10 mouse cellular contexts compared by ENCODE assay signal in genomic region chr11:12859344-12859930, GRCm38 (mm10).
A peak's percentile ranks its signal among the peaks of the same experiment; 100 is the strongest.
DNase-seq lines count a peak whose midpoint lies in the region; ATAC-seq lines count a peak whose summit lies in the region.
"Had no signal": no experiment of that assay in that cellular context is flagged by ENCODE, and none has a peak within 500 bp of the region (broad histone marks: within the 10 kb centered on the region; RNA-seq: fewer than 3 reads in every experiment).

No protein-coding gene starts in this region.

- no peak overlapping the region for H3K9ac ChIP-seq in hindbrain, embryonic 11.5 days (ENCODE audit: low read depth, low read length)
- no peak overlapping the region for H3K9ac ChIP-seq in midbrain, embryonic 11.5 days (ENCODE audit: low read length)
- no peak overlapping the region for H3K9ac ChIP-seq in midbrain, embryonic 15.5 days
- no peak overlapping the region for H3K9ac ChIP-seq in hindbrain, embryonic 14.5 days
- no peak overlapping the region for H3K9ac ChIP-seq in neural tube, embryonic 14.5 days (replicated peaks; ENCODE audit: low read depth, low read length)

- no peak overlapping the region for H3K4me3 ChIP-seq in hindbrain, embryonic 11.5 days (ENCODE audit: low read depth, low read length)
- H3K4me3 ChIP-seq in hindbrain, embryonic 10.5 days = no peak overlapping the region
- no peak overlapping the region for H3K4me3 ChIP-seq in midbrain, embryonic 11.5 days (ENCODE audit: low read depth, low read length)
- no peak overlapping the region for H3K4me3 ChIP-seq in midbrain, embryonic 15.5 days
- no peak overlapping the region for H3K4me3 ChIP-seq in hindbrain, embryonic 14.5 days (replicated peaks; ENCODE audit: low read length)
- no peak overlapping the region for H3K4me3 ChIP-seq in neural tube, embryonic 14.5 days (ENCODE audit: low read depth, low read length)
- H3K4me3 ChIP-seq: myocyte had no signal

- H3K9me3 ChIP-seq in hindbrain, embryonic 11.5 days (ENCODE audit: control insufficient read depth, low read length) = no peaks in the 10 kb centered on the region
- H3K9me3 ChIP-seq in hindbrain, embryonic 10.5 days = no peaks in the 10 kb centered on the region
- peaks cover 2% of the 10 kb centered on the region; the same call in 1 of the 2 replicates for H3K9me3 ChIP-seq in midbrain, embryonic 11.5 days (ENCODE audit: control insufficient read depth, low read length)
- no peaks in the 10 kb centered on the region for H3K9me3 ChIP-seq in midbrain, embryonic 15.5 days
- no peaks in the 10 kb centered on the region for H3K9me3 ChIP-seq in hindbrain, embryonic 14.5 days (ENCODE audit: control insufficient read depth, low read length)
- no peaks in the 10 kb centered on the region for H3K9me3 ChIP-seq in neural tube, embryonic 14.5 days (ENCODE audit: control insufficient read depth, low read length)

- H3K36me3 ChIP-seq in hindbrain, embryonic 11.5 days (ENCODE audit: control insufficient read depth, insufficient read depth, low read length) = no peaks in the 10 kb centered on the region
- no peaks in the 10 kb centered on the region for H3K36me3 ChIP-seq in hindbrain, embryonic 10.5 days
- no peaks in the 10 kb centered on the region for H3K36me3 ChIP-seq in midbrain, embryonic 11.5 days (ENCODE audit: control insufficient read depth, insufficient read depth, low read length)
- no peaks in the 10 kb centered on the region for H3K36me3 ChIP-seq in midbrain, embryonic 15.5 days (replicated peaks)
- H3K36me3 ChIP-seq in hindbrain, embryonic 14.5 days (replicated peaks; ENCODE audit: control insufficient read depth, insufficient read depth) = no peaks in the 10 kb centered on the region
- no peaks in the 10 kb centered on the region for H3K36me3 ChIP-seq in neural tube, embryonic 14.5 days (ENCODE audit: control insufficient read depth, insufficient read depth, low read length)

- H3K27me3 ChIP-seq in hindbrain, embryonic 11.5 days (ENCODE audit: control insufficient read depth, insufficient read depth, low read length) = no peaks in the 10 kb centered on the region
- no peaks in the 10 kb centered on the region for H3K27me3 ChIP-seq in hindbrain, embryonic 10.5 days (ENCODE audit: insufficient read depth, poor library complexity, severe bottlenecking)
- H3K27me3 ChIP-seq in midbrain, embryonic 11.5 days (ENCODE audit: control insufficient read depth, insufficient read depth, low read length) = no peaks in the 10 kb centered on the region
- no peaks in the 10 kb centered on the region for H3K27me3 ChIP-seq in midbrain, embryonic 15.5 days (replicated peaks)
- H3K27me3 ChIP-seq in hindbrain, embryonic 14.5 days (ENCODE audit: control insufficient read depth, insufficient read depth, low read length) = no peaks in the 10 kb centered on the region
- H3K27me3 ChIP-seq in neural tube, embryonic 14.5 days (ENCODE audit: control insufficient read depth, insufficient read depth, low read length) = no peaks in the 10 kb centered on the region

- WGBS in hindbrain, embryonic 11.5 days = 80% methylated on average over 1 of the region's 1 CpGs
- 76% methylated on average over 1 of the region's 1 CpGs for WGBS in hindbrain, embryonic 10.5 days
- 83% methylated on average over 1 of the region's 1 CpGs for WGBS in midbrain, embryonic 11.5 days
- WGBS in midbrain, embryonic 15.5 days = 80% methylated on average over 1 of the region's 1 CpGs
- WGBS in hindbrain, embryonic 14.5 days = 75% methylated on average over 1 of the region's 1 CpGs
- WGBS in neural tube, embryonic 14.5 days = 80% methylated on average over 1 of the region's 1 CpGs

- H3K27ac ChIP-seq in hindbrain, embryonic 11.5 days (ENCODE audit: low read depth, low read length) = no peak overlapping the region
- no peak overlapping the region for H3K27ac ChIP-seq in hindbrain, embryonic 10.5 days
- H3K27ac ChIP-seq in midbrain, embryonic 11.5 days (ENCODE audit: low read depth, low read length) = no peak overlapping the region
- H3K27ac ChIP-seq in midbrain, embryonic 15.5 days = no peak overlapping the region
- no peak overlapping the region for H3K27ac ChIP-seq in hindbrain, embryonic 14.5 days
- H3K27ac ChIP-seq in neural tube, embryonic 14.5 days (ENCODE audit: low read depth, low read length) = no peak overlapping the region

- no peaks in the 10 kb centered on the region for H3K4me1 ChIP-seq in hindbrain, embryonic 11.5 days (replicated peaks; ENCODE audit: control insufficient read depth, insufficient read depth, low read length)
- H3K4me1 ChIP-seq in hindbrain, embryonic 10.5 days (replicated peaks) = no peaks in the 10 kb centered on the region
- H3K4me1 ChIP-seq in midbrain, embryonic 11.5 days (ENCODE audit: control insufficient read depth, insufficient read depth, low read length) = no peaks in the 10 kb centered on the region
- H3K4me1 ChIP-seq in midbrain, embryonic 15.5 days = no peaks in the 10 kb centered on the region
- no peaks in the 10 kb centered on the region for H3K4me1 ChIP-seq in hindbrain, embryonic 14.5 days (replicated peaks; ENCODE audit: control insufficient read depth, insufficient read depth, low read length)
- no peaks in the 10 kb centered on the region for H3K4me1 ChIP-seq in neural tube, embryonic 14.5 days (ENCODE audit: control insufficient read depth, insufficient read depth, low read length)

- H3K4me2 ChIP-seq in hindbrain, embryonic 11.5 days (replicated peaks; ENCODE audit: low read depth, low read length) = no peak overlapping the region
- no peak overlapping the region for H3K4me2 ChIP-seq in midbrain, embryonic 11.5 days
- no peak overlapping the region for H3K4me2 ChIP-seq in midbrain, embryonic 15.5 days
- no peak overlapping the region for H3K4me2 ChIP-seq in hindbrain, embryonic 14.5 days (replicated peaks)
- H3K4me2 ChIP-seq in neural tube, embryonic 14.5 days (ENCODE audit: low read depth, low read length) = no peak overlapping the region

- ATAC-seq in hindbrain, embryonic 11.5 days (ENCODE audit: low FRiP score) = peak; percentile 60
- peak; percentile 49; the same call in 1 of the 2 replicates for ATAC-seq in midbrain, embryonic 11.5 days (ENCODE audit: low FRiP score)
- ATAC-seq in midbrain, embryonic 15.5 days (replicated peaks) = no peak; the same call in 1 of the 2 replicates
- peak; percentile 66; the same call in 1 of the 2 replicates for ATAC-seq in hindbrain, embryonic 14.5 days (ENCODE audit: low FRiP score)
- peak; percentile 51 for ATAC-seq in neural tube, embryonic 14.5 days (ENCODE audit: low read depth)

- no peak for DNase-seq in hindbrain, embryonic 11.5 days (ENCODE audit: low spot score)
- DNase-seq in hindbrain, embryonic 10.5 days (ENCODE audit: low spot score) = no peak
- no peak for DNase-seq in midbrain, embryonic 11.5 days (ENCODE audit: low spot score, missing footprints)
- no peak for DNase-seq in hindbrain, embryonic 14.5 days (ENCODE audit: low spot score)
- DNase-seq in spleen, adult 12 weeks (ENCODE audit: low spot score) = no peak
- DNase-seq: kidney, postnatal 25 days; right cerebral cortex, postnatal 25 days had no signal
